Mouse (Mus musculus) heart, adult 2 months (tissue): ENCODE results near the gene Dmac2.
"Not testable (repeated sequence)": the region's sequence is repeated elsewhere in the genome, so short reads cannot be mapped to it uniquely, and the experiment has no call there.

Experiments used
- CTCF ChIP-seq: fragments of 200-600 bp; IDR thresholded peaks from 2 replicates; pipeline ENCODE4 v1.8.1; 2022; ENCODE audit warnings: antibody characterized with exemption, mild to moderate bottlenecking, moderate library complexity
- EP300 ChIP-seq: fragments of 200-500 bp; IDR thresholded peaks from 2 replicates; pipeline ENCODE4 v1.6.1; 2011; ENCODE audit warnings: low read depth, low read length, control low read depth; ENCODE audit not compliant: insufficient read depth
- POLR2A ChIP-seq: fragments of 200-500 bp; IDR thresholded peaks from 2 replicates; pipeline ENCODE4 v1.6.1; 2011; ENCODE audit warnings: mild to moderate bottlenecking, low read depth, low read length, control low read depth; ENCODE audit not compliant: insufficient read depth

DNA sequence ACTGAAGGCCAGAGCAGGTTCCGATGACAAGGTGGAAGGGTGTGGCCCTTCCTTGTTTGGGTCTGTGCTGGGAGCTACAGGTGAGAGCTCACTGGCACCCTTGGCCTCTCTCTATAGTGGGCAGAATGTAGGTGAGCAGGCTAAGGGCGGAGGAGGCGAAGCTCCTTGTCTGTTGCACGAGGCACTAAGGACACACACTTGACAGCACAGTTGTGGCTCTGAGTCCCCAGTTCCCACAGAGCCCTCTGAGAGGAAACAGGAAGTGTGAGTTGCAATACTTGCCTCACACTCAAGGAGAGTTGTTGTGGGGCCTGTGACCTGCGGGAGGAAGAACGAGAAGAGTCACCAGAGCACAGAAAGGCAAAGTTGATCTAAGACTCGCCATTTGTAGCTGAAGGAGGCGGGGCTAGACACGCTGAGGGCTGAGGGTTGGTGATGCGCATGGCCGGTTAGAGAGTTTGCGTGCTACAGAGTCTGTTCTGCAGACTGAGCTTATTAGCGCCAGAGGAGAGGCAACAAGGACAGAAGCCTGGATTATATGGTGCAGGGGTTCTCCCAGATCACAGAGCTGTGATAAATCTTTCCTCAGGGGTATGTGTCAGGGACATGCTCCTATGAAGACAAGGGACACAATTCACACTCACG lies 42.3 kb upstream of the Dmac2 start:
- TF ChIP-seq POLR2A, CTCF, EP300: not testable (repeated sequence)
